Mouse (Mus musculus): ENCODE measurements around the gene Ldb2. TPM values are rescaled to one million over a fixed set of nuclear protein-coding genes. Genes with fewer than 3 reads are reported as not detected.

Ldb2 gene
- polyA plus RNA-seq, 2 experiments = 2.0 to 4.2 TPM

GRCm38 (mm10) chr5:44659651-44660050 is 139.8 kb downstream of the Ldb2 start:
- WGBS (ENCODE audit: insufficient replicate concordance) = 81% methylated on average over 11 of the region's 11 CpGs
- H3K4me1 ChIP-seq (replicated peaks; ENCODE audit: control insufficient read depth in 2 of 2, insufficient read depth in 2 of 2, low read length in 1 of 2) = no peaks in the 10 kb centered on the region
- H3K9me3 ChIP-seq (ENCODE audit: control insufficient read depth, low read length) = no peaks in the 10 kb centered on the region
- no peak overlapping the region for H3K27ac ChIP-seq
- no peak for DNase-seq (ENCODE audit: low read depth in 3 of 3, low spot score in 3 of 3)
- ATAC-seq (ENCODE audit: insufficient read depth) = no peak
- no peak for TF ChIP-seq CTCF (IDR thresholded peaks at IDR 0.05; ENCODE audit: low read depth)
- TF ChIP-seq EP300 (IDR thresholded peaks at IDR 0.05; ENCODE audit: low read depth) = no peak
- H3K9ac ChIP-seq (replicated peaks) = no peak overlapping the region
- H3K36me3 ChIP-seq (replicated peaks; ENCODE audit: control insufficient read depth, insufficient read depth, low read depth) = no peaks in the 10 kb centered on the region
- H3K4me2 ChIP-seq (ENCODE audit: low read depth) = no peak overlapping the region
- no peak overlapping the region for H3K4me3 ChIP-seq (ENCODE audit: insufficient read depth in 1 of 2, low read depth in 2 of 2, low read length in 2 of 2)
- H3K27me3 ChIP-seq (ENCODE audit: control insufficient read depth, insufficient read depth, low read length) = no peaks in the 10 kb centered on the region

GRCm38 (mm10) chr5:44656707-44657106 is 142.8 kb downstream of the Ldb2 start:
- no peak overlapping the region for H3K27ac ChIP-seq
- no peak overlapping the region for H3K4me2 ChIP-seq (ENCODE audit: low read depth)
- 45% methylated on average over 1 of the region's 1 CpGs for WGBS (ENCODE audit: insufficient replicate concordance)
- no peak overlapping the region for H3K4me3 ChIP-seq (ENCODE audit: insufficient read depth in 1 of 2, low read depth in 2 of 2, low read length in 2 of 2)
- H3K9ac ChIP-seq (replicated peaks) = no peak overlapping the region
- ATAC-seq (ENCODE audit: insufficient read depth) = no peak
- no peaks in the 10 kb centered on the region for H3K4me1 ChIP-seq (replicated peaks; ENCODE audit: control insufficient read depth in 2 of 2, insufficient read depth in 2 of 2, low read length in 1 of 2)
- H3K27me3 ChIP-seq (ENCODE audit: control insufficient read depth, insufficient read depth, low read length) = no peaks in the 10 kb centered on the region
- TF ChIP-seq CTCF (IDR thresholded peaks at IDR 0.05; ENCODE audit: low read depth) (peak; percentile 7; the same call in 1 of the 2 replicates), EP300 (IDR thresholded peaks at IDR 0.05; ENCODE audit: low read depth) (no peak)
- H3K36me3 ChIP-seq (replicated peaks; ENCODE audit: control insufficient read depth, insufficient read depth, low read depth) = no peaks in the 10 kb centered on the region
- no peaks in the 10 kb centered on the region for H3K9me3 ChIP-seq (ENCODE audit: control insufficient read depth, low read length)
- DNase-seq (ENCODE audit: low read depth in 3 of 3, low spot score in 3 of 3) = no peak

- H3K36me3 ChIP-seq (replicated peaks; ENCODE audit: control insufficient read depth, insufficient read depth, low read depth) = no peaks in the 10 kb centered on the region
- DNase-seq (ENCODE audit: low read depth in 3 of 3, low spot score in 3 of 3) = no peak
- 59% methylated on average over 9 of the region's 9 CpGs for WGBS (ENCODE audit: insufficient replicate concordance)
- H3K9ac ChIP-seq (replicated peaks) = no peak overlapping the region
- no peak overlapping the region for H3K4me3 ChIP-seq (ENCODE audit: insufficient read depth in 1 of 2, low read depth in 2 of 2, low read length in 2 of 2)
- no peak overlapping the region for H3K4me2 ChIP-seq (ENCODE audit: low read depth)
- TF ChIP-seq CTCF (IDR thresholded peaks at IDR 0.05; ENCODE audit: low read depth) (no peak), EP300 (IDR thresholded peaks at IDR 0.05; ENCODE audit: low read depth) (no peak)
- H3K4me1 ChIP-seq (replicated peaks; ENCODE audit: control insufficient read depth in 2 of 2, insufficient read depth in 2 of 2, low read length in 1 of 2) = no peaks in the 10 kb centered on the region
- no peaks in the 10 kb centered on the region for H3K27me3 ChIP-seq (ENCODE audit: control insufficient read depth, insufficient read depth, low read length)
- H3K9me3 ChIP-seq (ENCODE audit: control insufficient read depth, low read length) = no peaks in the 10 kb centered on the region
- H3K27ac ChIP-seq = no peak overlapping the region
- no peak for ATAC-seq (ENCODE audit: insufficient read depth)
Measured at GRCm38 (mm10) chr5:44654403-44654802, 145.1 kb downstream of the Ldb2 start.

- no peak overlapping the region for H3K4me3 ChIP-seq (ENCODE audit: insufficient read depth in 1 of 2, low read depth in 2 of 2, low read length in 2 of 2)
- ATAC-seq (ENCODE audit: insufficient read depth) = no peak
- H3K27ac ChIP-seq = no peak overlapping the region
- no peaks in the 10 kb centered on the region for H3K27me3 ChIP-seq (ENCODE audit: control insufficient read depth, insufficient read depth, low read length)
- no peaks in the 10 kb centered on the region for H3K36me3 ChIP-seq (replicated peaks; ENCODE audit: control insufficient read depth, insufficient read depth, low read depth)
- no peaks in the 10 kb centered on the region for H3K9me3 ChIP-seq (ENCODE audit: control insufficient read depth, low read length)
- no peaks in the 10 kb centered on the region for H3K4me1 ChIP-seq (replicated peaks; ENCODE audit: control insufficient read depth in 2 of 2, insufficient read depth in 2 of 2, low read length in 1 of 2)
- no peak for TF ChIP-seq EP300 (IDR thresholded peaks at IDR 0.05; ENCODE audit: low read depth)
- no peak for TF ChIP-seq CTCF (IDR thresholded peaks at IDR 0.05; ENCODE audit: low read depth)
- no peak overlapping the region for H3K9ac ChIP-seq (replicated peaks)
- H3K4me2 ChIP-seq (ENCODE audit: low read depth) = no peak overlapping the region
- 48% methylated on average over 2 of the region's 2 CpGs for WGBS (ENCODE audit: insufficient replicate concordance)
- no peak for DNase-seq (ENCODE audit: low read depth in 3 of 3, low spot score in 3 of 3)
Measured at GRCm38 (mm10) chr5:44646842-44647190, 152.7 kb downstream of the Ldb2 start.

GRCm38 (mm10) chr5:44645952-44646841 is 153.3 kb downstream of the Ldb2 start:
- H3K9me3 ChIP-seq (ENCODE audit: control insufficient read depth, low read length) = no peaks in the 10 kb centered on the region
- TF ChIP-seq CTCF (IDR thresholded peaks at IDR 0.05; ENCODE audit: low read depth) (no peak), EP300 (IDR thresholded peaks at IDR 0.05; ENCODE audit: low read depth) (no peak)
- WGBS (ENCODE audit: insufficient replicate concordance) = 43% methylated on average over 4 of the region's 4 CpGs
- no peak overlapping the region for H3K9ac ChIP-seq (replicated peaks)
- no peak overlapping the region for H3K4me3 ChIP-seq (ENCODE audit: insufficient read depth in 1 of 2, low read depth in 2 of 2, low read length in 2 of 2)
- DNase-seq (ENCODE audit: low read depth in 3 of 3, low spot score in 3 of 3) (no peak), ATAC-seq (ENCODE audit: insufficient read depth) (no peak)
- no peak overlapping the region for H3K27ac ChIP-seq
- no peaks in the 10 kb centered on the region for H3K27me3 ChIP-seq (ENCODE audit: control insufficient read depth, insufficient read depth, low read length)
- no peak overlapping the region for H3K4me2 ChIP-seq (ENCODE audit: low read depth)
- H3K36me3 ChIP-seq (replicated peaks; ENCODE audit: control insufficient read depth, insufficient read depth, low read depth) = no peaks in the 10 kb centered on the region
- H3K4me1 ChIP-seq (replicated peaks; ENCODE audit: control insufficient read depth in 2 of 2, insufficient read depth in 2 of 2, low read length in 1 of 2) = no peaks in the 10 kb centered on the region
